14 mouse cellular contexts compared by ENCODE assay signal in the genomic region with DNA sequence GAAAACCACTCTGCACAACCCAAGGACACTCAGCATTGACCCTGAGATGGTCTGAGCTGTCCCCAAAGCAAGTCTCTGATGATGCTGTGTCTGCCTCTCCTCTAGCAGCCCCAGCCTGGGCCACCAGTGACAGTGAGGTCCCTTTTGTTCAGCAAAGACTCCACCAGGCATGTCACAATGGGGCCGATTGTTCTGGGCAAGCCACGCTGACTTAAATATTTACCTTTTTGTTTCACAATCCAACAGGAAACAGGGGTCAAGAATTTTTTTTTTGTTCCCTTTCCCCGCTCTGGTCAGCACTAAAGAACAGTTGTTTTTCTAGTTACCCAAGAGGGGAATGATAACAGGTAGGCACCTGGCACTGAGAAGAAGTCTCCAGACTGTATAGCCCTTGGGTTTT.
A peak's percentile ranks its signal among the peaks of the same experiment; 100 is the strongest.
DNase-seq lines count a peak whose midpoint lies in the region; ATAC-seq lines count a peak whose summit lies in the region.
"Had no signal": no experiment of that assay in that cellular context is flagged by ENCODE, and none has a peak within 500 bp of the region (broad histone marks: within the 10 kb centered on the region; RNA-seq: fewer than 3 reads in every experiment).

No protein-coding gene starts in this region.

- no peak for ATAC-seq in midbrain, embryonic 15.5 days (replicated peaks)
- no peak for ATAC-seq in liver, embryonic 12.5 days
- ATAC-seq in cerebellum, adult (ENCODE audit: insufficient number of reproducible peaks, low FRiP score, low TSS enrichment), result no peak
- ATAC-seq: midbrain, embryonic 16.5 days had no signal

- H3K27ac ChIP-seq in midbrain, embryonic 10.5 days (replicated peaks), result 0 out of 2 replicates have a peak overlapping the region, but pooled peaks have one; percentile 33
- no peak overlapping the region for H3K27ac ChIP-seq in midbrain, embryonic 15.5 days
- peak overlapping the region; percentile 54 for H3K27ac ChIP-seq in liver, embryonic 12.5 days
- H3K27ac ChIP-seq: limb, embryonic 15.5 days; neural tube, embryonic 13.5 days had no signal

- H3K27me3 ChIP-seq in midbrain, embryonic 10.5 days (ENCODE audit: low read depth, poor library complexity, severe bottlenecking), result no peaks in the 10 kb centered on the region
- no peaks in the 10 kb centered on the region for H3K27me3 ChIP-seq in midbrain, embryonic 15.5 days (replicated peaks)
- H3K27me3 ChIP-seq in liver, embryonic 12.5 days (replicated peaks), result no peaks in the 10 kb centered on the region
- H3K27me3 ChIP-seq: CH12.LX; limb, embryonic 15.5 days; neural tube, embryonic 13.5 days had no signal

- no peak overlapping the region for H3K4me2 ChIP-seq in midbrain, embryonic 15.5 days
- no peak overlapping the region for H3K4me2 ChIP-seq in liver, embryonic 12.5 days
- H3K4me2 ChIP-seq: limb, embryonic 15.5 days; neural tube, embryonic 13.5 days had no signal

- 55% methylated on average over 3 of the region's 3 CpGs for WGBS in midbrain, embryonic 10.5 days
- WGBS in midbrain, embryonic 15.5 days, result 42% methylated on average over 3 of the region's 3 CpGs
- WGBS in liver, embryonic 12.5 days (ENCODE audit: insufficient replicate concordance), result 44% methylated on average over 3 of the region's 3 CpGs

- peaks cover 36% of the 10 kb centered on the region for H3K4me1 ChIP-seq in midbrain, embryonic 10.5 days
- no peaks in the 10 kb centered on the region for H3K4me1 ChIP-seq in midbrain, embryonic 15.5 days
- H3K4me1 ChIP-seq in liver, embryonic 12.5 days, result peaks cover 12% of the 10 kb centered on the region

- no peak overlapping the region for H3K9ac ChIP-seq in midbrain, embryonic 15.5 days
- H3K9ac ChIP-seq in liver, embryonic 12.5 days, result no peak overlapping the region
- H3K9ac ChIP-seq: limb, embryonic 15.5 days; neural tube, embryonic 13.5 days had no signal

- no peak for DNase-seq in midbrain, embryonic 10.5 days (ENCODE audit: low spot score)
- peak; percentile 74 for DNase-seq in lung, postnatal 36 days
- no peak for DNase-seq in layer of hippocampus, adult 9-10 months (ENCODE audit: low spot score)
- no peak for DNase-seq in ovary, postnatal 10 days (ENCODE audit: low spot score)
- DNase-seq: cerebellum, adult 11 months; kidney, postnatal 14 days; thymus, postnatal 4 days had no signal

- H3K9me3 ChIP-seq in midbrain, embryonic 10.5 days (replicated peaks), result no peaks in the 10 kb centered on the region
- no peaks in the 10 kb centered on the region for H3K9me3 ChIP-seq in midbrain, embryonic 15.5 days
- no peaks in the 10 kb centered on the region for H3K9me3 ChIP-seq in liver, embryonic 12.5 days (replicated peaks)
- H3K9me3 ChIP-seq: limb, embryonic 15.5 days; neural tube, embryonic 13.5 days had no signal

- no peak overlapping the region for H3K4me3 ChIP-seq in midbrain, embryonic 10.5 days
- no peak overlapping the region for H3K4me3 ChIP-seq in midbrain, embryonic 15.5 days
- no peak overlapping the region for H3K4me3 ChIP-seq in liver, embryonic 12.5 days
- H3K4me3 ChIP-seq: limb, embryonic 15.5 days; neural tube, embryonic 13.5 days had no signal

- no peaks in the 10 kb centered on the region for H3K36me3 ChIP-seq in midbrain, embryonic 10.5 days
- H3K36me3 ChIP-seq in midbrain, embryonic 15.5 days (replicated peaks), result no peaks in the 10 kb centered on the region
- no peaks in the 10 kb centered on the region for H3K36me3 ChIP-seq in liver, embryonic 12.5 days
- H3K36me3 ChIP-seq: limb, embryonic 15.5 days; neural tube, embryonic 13.5 days had no signal
